ENCODE assay signal across 26 mouse cellular contexts in genomic region chr4:44740471-44740870, GRCm38 (mm10). TPM values are rescaled to one million over a fixed set of nuclear protein-coding genes. Genes with fewer than 3 reads are reported as not detected.
DNase-seq lines count a peak whose midpoint lies in the region; ATAC-seq and TF ChIP-seq lines count a peak whose summit lies in the region.
"Had no signal": no experiment of that assay in that cellular context is flagged by ENCODE, and none has a peak within 500 bp of the region (broad histone marks: within the 10 kb centered on the region; RNA-seq: fewer than 3 reads in every experiment).

No protein-coding gene starts in this region.

- H3K27ac ChIP-seq in kidney, adult 2 months (ENCODE audit: insufficient read depth, low read depth, low read length), result no peak overlapping the region
- H3K27ac ChIP-seq in heart, embryonic 11.5 days (ENCODE audit: low read depth, low read length), result no peak overlapping the region
- H3K27ac ChIP-seq: embryonic facial prominence, embryonic 12.5 days; embryonic facial prominence, embryonic 15.5 days; heart, adult 2 months; heart, embryonic 10.5 days; hindbrain, embryonic 12.5 days; hindbrain, embryonic 15.5 days had no signal

- WGBS in kidney, adult 2 months, result 74% methylated on average over 1 of the region's 1 CpGs
- WGBS in heart, embryonic 11.5 days (ENCODE audit: insufficient replicate concordance), result 49% methylated on average over 1 of the region's 1 CpGs

- H3K4me3 ChIP-seq in kidney, adult 2 months (ENCODE audit: insufficient read depth, low read depth, low read length), result no peak overlapping the region
- no peak overlapping the region for H3K4me3 ChIP-seq in heart, embryonic 11.5 days (ENCODE audit: low read depth, low read length)
- H3K4me3 ChIP-seq: embryonic facial prominence, embryonic 12.5 days; embryonic facial prominence, embryonic 15.5 days; heart, adult 2 months; heart, embryonic 10.5 days; hindbrain, embryonic 12.5 days; hindbrain, embryonic 15.5 days had no signal

- H3K27me3 ChIP-seq in kidney, adult 2 months (replicated peaks; ENCODE audit: control insufficient read depth, insufficient read depth, low read length), result no peaks in the 10 kb centered on the region; the same call in 1 of the 2 replicates
- H3K27me3 ChIP-seq in heart, embryonic 11.5 days (ENCODE audit: control insufficient read depth, insufficient read depth, low read length), result no peaks in the 10 kb centered on the region
- H3K27me3 ChIP-seq: embryonic facial prominence, embryonic 12.5 days; embryonic facial prominence, embryonic 15.5 days; hindbrain, embryonic 12.5 days; hindbrain, embryonic 15.5 days had no signal

- peak; percentile 69 for DNase-seq in kidney, adult 2 months
- no peak for DNase-seq in kidney, postnatal 4 days
- DNase-seq in kidney, postnatal 10 days, result peak; percentile 10
- peak; percentile 13 to 49 for DNase-seq in kidney, postnatal 25 days
- DNase-seq in frontal cortex, postnatal 14 days (ENCODE audit: low spot score in 2 of 2), result no peak
- DNase-seq: adrenal gland, adult 2 months; adrenal gland, postnatal 14 days; cerebellum, adult 11 months; cerebellum, adult 2 months; cerebellum, adult 9-11 months; cerebellum, postnatal 25 days; forebrain, postnatal 0 days; gastrocnemius, postnatal 10 days; gastrocnemius, postnatal 36 days; heart, adult 2 months had no signal

- H3K4me2 ChIP-seq in heart, embryonic 11.5 days, result no peak overlapping the region
- H3K4me2 ChIP-seq: embryonic facial prominence, embryonic 12.5 days; embryonic facial prominence, embryonic 15.5 days; hindbrain, embryonic 12.5 days; hindbrain, embryonic 15.5 days had no signal

- no peaks in the 10 kb centered on the region for H3K36me3 ChIP-seq in kidney, adult 2 months (ENCODE audit: control insufficient read depth, insufficient read depth, low read length)
- no peaks in the 10 kb centered on the region for H3K36me3 ChIP-seq in heart, embryonic 11.5 days (ENCODE audit: control insufficient read depth, insufficient read depth, low read length)
- H3K36me3 ChIP-seq: embryonic facial prominence, embryonic 12.5 days; embryonic facial prominence, embryonic 15.5 days; heart, embryonic 10.5 days; hindbrain, embryonic 12.5 days; hindbrain, embryonic 15.5 days had no signal

- H3K9me3 ChIP-seq in heart, embryonic 11.5 days (replicated peaks; ENCODE audit: control insufficient read depth, low read length), result no peaks in the 10 kb centered on the region
- H3K9me3 ChIP-seq: embryonic facial prominence, embryonic 12.5 days; embryonic facial prominence, embryonic 15.5 days; heart, embryonic 10.5 days had no signal

- no peaks in the 10 kb centered on the region for H3K4me1 ChIP-seq in kidney, adult 2 months (ENCODE audit: control insufficient read depth, insufficient read depth, low read length)
- H3K4me1 ChIP-seq in heart, embryonic 11.5 days (ENCODE audit: control insufficient read depth, insufficient read depth, low read length), result no peaks in the 10 kb centered on the region
- H3K4me1 ChIP-seq: embryonic facial prominence, embryonic 12.5 days; embryonic facial prominence, embryonic 15.5 days; heart, embryonic 10.5 days; hindbrain, embryonic 12.5 days; hindbrain, embryonic 15.5 days had no signal

- no peak for TF ChIP-seq POLR2A in kidney, adult 2 months (IDR thresholded peaks at IDR 0.05; ENCODE audit: low read depth, low read length)

- TF ChIP-seq CTCF in kidney, adult 2 months (conservative IDR thresholded peaks at IDR 0.05; ENCODE audit: insufficient read depth, insufficient read length, low read depth, low read length), result no peak

- no peak overlapping the region for H3K9ac ChIP-seq in heart, embryonic 11.5 days (ENCODE audit: low read depth, low read length)
- H3K9ac ChIP-seq: embryonic facial prominence, embryonic 12.5 days; embryonic facial prominence, embryonic 15.5 days; forebrain, postnatal 0 days; hindbrain, embryonic 12.5 days; hindbrain, embryonic 15.5 days had no signal

- ATAC-seq in heart, embryonic 11.5 days (replicated peaks; ENCODE audit: insufficient number of reproducible peaks, low FRiP score, low TSS enrichment), result no peak
- ATAC-seq: CD4-positive, CD25-positive, alpha-beta regulatory T cell, adult 4 months; forebrain, embryonic 14.5 days; forebrain, postnatal 0 days had no signal

RNA-seq across cellular contexts. Expression of gene Zcchc7, which starts 15.2 kb away (rescaled TPM):
- polyA plus RNA-seq in kidney, adult 2 months (2012; rRNA removed), result 8.7 and 9.1 TPM in 2 replicates
- polyA plus RNA-seq in heart, embryonic 11.5 days (2014; fragmentation: Nextera tagmentation; extraction: Ambion mirVana), result 20.7 and 27.1 TPM in 2 replicates

RNA-seq across cellular contexts. Expression of gene Pax5, which starts 30.2 kb away (rescaled TPM):
- polyA plus RNA-seq in kidney, adult 2 months (2012; rRNA removed), result 0.10 and 3.4 TPM in 2 replicates
- polyA plus RNA-seq in heart, embryonic 11.5 days (2014; fragmentation: Nextera tagmentation; extraction: Ambion mirVana), result not detected in 2 replicates
- polyA plus RNA-seq: C2C12; heart, embryonic 14.5 days; heart, postnatal 0 days had no signal

Comparison
In these comparisons a context has a peak if more than half of its experiments do, and no peak if none do; other contexts are left out.
1. DNase-seq: peak in kidney, adult 2 months (single experiment), kidney, postnatal 10 days (single experiment) and kidney, postnatal 25 days (2 of 2); none in kidney, postnatal 4 days (0 of 2) and frontal cortex, postnatal 14 days (0 of 2).